Mouse (Mus musculus): ENCODE data around the gene Ranbp1. TPM values are rescaled to one million over a fixed set of nuclear protein-coding genes. Genes with fewer than 3 reads are reported as not detected.

Gene Ranbp1
- polyA plus RNA-seq, 1 experiment, result 296 TPM

GRCm38 (mm10) chr16:18235389-18236065, 13.0 kb downstream of the Ranbp1 start:
- TF ChIP-seq CTCF (IDR thresholded peaks at IDR 0.05; ENCODE audit: borderline replicate concordance, insufficient read depth, low read length) (no peak), POLR2A (IDR thresholded peaks at IDR 0.05; ENCODE audit: low read depth, low read length) (peak; percentile 45)
- Histone ChIP-seq H3K27ac (ENCODE audit: insufficient read depth, low read length) (peak overlapping the region; percentile 83), H3K4me1 (ENCODE audit: control insufficient read depth, insufficient read depth, low read length) (peaks cover 6% of the 10 kb centered on the region; the same call in 1 of the 2 replicates), H3K4me3 (ENCODE audit: insufficient read depth, low read length) (peak overlapping the region; percentile 68)

DNA sequence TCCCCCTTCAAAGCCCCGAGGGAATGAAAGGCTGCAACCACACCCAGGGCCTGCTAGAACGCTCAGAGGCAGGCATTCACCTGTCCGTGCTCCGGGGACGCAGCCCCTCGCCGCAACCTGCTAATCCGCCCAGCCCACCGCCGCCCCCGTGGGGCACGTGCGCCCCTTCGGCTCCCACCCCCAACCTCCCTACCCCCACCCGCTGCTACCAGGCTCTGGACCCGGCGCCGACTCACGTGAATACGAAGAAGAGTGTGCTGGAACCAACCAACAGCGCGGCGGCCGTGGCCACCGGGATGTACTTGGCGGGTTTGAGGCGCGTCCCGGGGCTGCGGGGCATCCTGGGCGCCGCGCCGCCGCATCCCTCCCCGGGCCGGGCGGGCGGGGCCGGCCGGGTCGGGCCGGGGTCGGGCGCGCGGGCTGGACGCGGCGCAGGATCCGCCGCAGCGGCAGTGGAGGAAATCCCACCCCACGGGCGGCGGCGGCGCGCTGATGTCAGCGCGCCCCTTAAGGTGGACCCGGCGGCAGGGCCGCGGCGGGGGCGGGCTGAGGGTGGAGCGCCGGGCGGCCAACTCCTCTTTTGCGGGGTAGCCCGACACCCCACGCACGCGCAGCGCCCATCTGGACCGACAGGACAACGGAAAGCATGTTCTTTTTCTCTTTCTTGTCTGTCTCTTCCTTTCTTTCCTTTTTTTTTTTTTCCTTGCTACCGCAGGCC, 13.7 kb downstream of the Ranbp1 start, which contains the start of gene Zdhhc8:
Gene Zdhhc8 (minus strand): TSS at position 466 of the 718 bp plus-strand sequence.
- Histone ChIP-seq H3K27ac (ENCODE audit: insufficient read depth, low read length) (peak within 1 kb of the TSS; percentile 83), H3K4me3 (ENCODE audit: insufficient read depth, low read length) (peak within 1 kb of the TSS; percentile 74), H3K4me1 (ENCODE audit: control insufficient read depth, insufficient read depth, low read length) (peaks cover 10% of the 10 kb centered on the region; the same call in 1 of the 2 replicates)
- TF ChIP-seq CTCF (IDR thresholded peaks at IDR 0.05; ENCODE audit: borderline replicate concordance, insufficient read depth, low read length), result no peak
- TF ChIP-seq POLR2A (IDR thresholded peaks at IDR 0.05; ENCODE audit: low read depth, low read length), result peak; percentile 59

DNA sequence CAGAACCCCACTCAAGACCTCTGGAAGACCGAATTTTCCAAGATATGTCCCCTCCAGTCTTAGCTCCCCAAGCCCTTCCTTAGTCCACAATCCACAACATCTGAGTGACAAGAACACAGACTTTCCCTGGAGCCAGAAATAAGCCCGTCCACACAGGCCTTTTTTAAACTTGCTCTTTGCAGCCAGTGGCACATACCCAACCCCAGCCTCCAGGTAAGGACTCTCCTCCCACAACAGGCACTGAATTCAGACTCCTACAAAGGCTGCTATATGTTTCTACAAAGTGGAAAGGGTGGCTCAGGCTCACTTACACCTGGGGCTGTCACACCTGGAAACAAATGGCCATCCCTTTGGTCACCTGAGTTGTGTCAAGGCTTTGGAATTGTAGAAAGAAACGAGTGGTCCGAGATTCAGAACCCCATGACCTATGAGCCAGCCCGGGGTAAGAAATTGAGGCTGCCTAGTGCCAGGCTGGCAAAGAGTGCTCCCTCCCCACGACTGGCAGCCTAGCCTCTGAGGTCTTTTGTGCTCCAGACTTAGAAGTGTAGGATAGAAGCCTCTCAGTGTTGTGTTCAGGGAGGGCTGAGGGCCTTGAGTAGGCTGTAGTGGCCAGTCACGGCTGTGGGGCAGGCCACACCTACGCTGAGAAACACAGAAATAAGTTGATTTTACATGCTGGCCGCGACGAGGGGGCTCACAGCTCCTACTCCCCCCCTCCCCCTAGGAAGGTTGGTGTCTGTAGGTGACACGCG, 14.4 kb downstream of the Ranbp1 start:
- H3K27ac ChIP-seq (ENCODE audit: insufficient read depth, low read length), result no peak overlapping the region
- peaks cover 11% of the 10 kb centered on the region; the same call in 1 of the 2 replicates for H3K4me1 ChIP-seq (ENCODE audit: control insufficient read depth, insufficient read depth, low read length)
- no peak for TF ChIP-seq CTCF (IDR thresholded peaks at IDR 0.05; ENCODE audit: borderline replicate concordance, insufficient read depth, low read length)
- no peak; the same call in 1 of the 2 replicates for TF ChIP-seq POLR2A (IDR thresholded peaks at IDR 0.05; ENCODE audit: low read depth, low read length)
- peak overlapping the region; percentile 74 for H3K4me3 ChIP-seq (ENCODE audit: insufficient read depth, low read length)

DNA sequence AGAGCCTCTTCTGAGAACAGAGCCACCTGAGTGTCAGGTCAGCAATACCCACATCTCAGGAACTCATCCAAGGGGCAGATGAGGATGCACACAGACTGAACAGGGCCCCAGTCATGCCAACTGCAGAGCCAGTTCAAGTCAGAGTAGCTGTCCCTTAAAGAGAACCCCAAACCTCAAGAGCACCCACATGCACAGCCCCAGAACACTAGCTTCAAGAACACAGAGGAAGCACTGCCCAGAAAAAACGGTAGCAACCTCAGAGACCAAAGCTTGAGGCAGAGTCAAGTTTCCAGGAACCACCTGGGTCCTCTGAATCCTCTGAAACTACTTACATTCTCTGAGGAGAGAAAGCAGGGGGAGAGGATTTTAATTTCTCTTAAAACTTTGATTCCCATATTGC, 15.1 kb downstream of the Ranbp1 start:
- H3K27ac ChIP-seq (ENCODE audit: insufficient read depth, low read length), result no peak overlapping the region
- H3K4me1 ChIP-seq (ENCODE audit: control insufficient read depth, insufficient read depth, low read length), result peaks cover 11% of the 10 kb centered on the region; the same call in 1 of the 2 replicates
- TF ChIP-seq POLR2A (IDR thresholded peaks at IDR 0.05; ENCODE audit: low read depth, low read length), result no peak
- no peak for TF ChIP-seq CTCF (IDR thresholded peaks at IDR 0.05; ENCODE audit: borderline replicate concordance, insufficient read depth, low read length)
- peak overlapping the region; percentile 74 for H3K4me3 ChIP-seq (ENCODE audit: insufficient read depth, low read length)

DNA sequence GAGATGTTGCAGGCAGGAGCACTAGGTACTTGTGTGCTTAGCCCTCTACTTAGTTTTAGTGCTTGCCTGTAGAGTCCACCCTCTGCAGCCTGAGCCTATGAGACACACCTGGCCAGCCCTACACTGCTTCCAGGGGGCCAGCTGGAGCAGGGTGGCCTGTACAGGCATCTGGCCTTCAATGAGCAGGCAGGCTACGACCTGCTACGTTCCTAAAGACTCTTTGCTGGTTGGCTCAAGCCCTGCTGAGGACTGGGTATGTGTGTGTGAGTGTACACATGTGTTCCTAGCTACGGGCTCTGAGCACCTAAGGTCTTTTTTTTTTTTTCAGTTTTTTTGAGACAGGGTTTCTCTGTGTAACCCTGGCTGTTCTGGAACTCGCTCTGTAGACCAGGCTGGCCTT, 17.1 kb downstream of the Ranbp1 start:
- H3K4me3 ChIP-seq (ENCODE audit: insufficient read depth, low read length), result no peak overlapping the region
- H3K4me1 ChIP-seq (ENCODE audit: control insufficient read depth, insufficient read depth, low read length), result peaks cover 9% of the 10 kb centered on the region; the same call in 1 of the 2 replicates
- no peak overlapping the region for H3K27ac ChIP-seq (ENCODE audit: insufficient read depth, low read length)
- no peak for TF ChIP-seq POLR2A (IDR thresholded peaks at IDR 0.05; ENCODE audit: low read depth, low read length)
- TF ChIP-seq CTCF (IDR thresholded peaks at IDR 0.05; ENCODE audit: borderline replicate concordance, insufficient read depth, low read length), result no peak

GRCm38 (mm10) chr16:18231047-18231446, 17.5 kb downstream of the Ranbp1 start:
- TF ChIP-seq POLR2A (IDR thresholded peaks at IDR 0.05; ENCODE audit: low read depth, low read length), result no peak
- no peak for TF ChIP-seq CTCF (IDR thresholded peaks at IDR 0.05; ENCODE audit: borderline replicate concordance, insufficient read depth, low read length)
- peaks cover 9% of the 10 kb centered on the region; the same call in 1 of the 2 replicates for H3K4me1 ChIP-seq (ENCODE audit: control insufficient read depth, insufficient read depth, low read length)
- no peak overlapping the region for H3K27ac ChIP-seq (ENCODE audit: insufficient read depth, low read length)
- no peak overlapping the region for H3K4me3 ChIP-seq (ENCODE audit: insufficient read depth, low read length)

DNA sequence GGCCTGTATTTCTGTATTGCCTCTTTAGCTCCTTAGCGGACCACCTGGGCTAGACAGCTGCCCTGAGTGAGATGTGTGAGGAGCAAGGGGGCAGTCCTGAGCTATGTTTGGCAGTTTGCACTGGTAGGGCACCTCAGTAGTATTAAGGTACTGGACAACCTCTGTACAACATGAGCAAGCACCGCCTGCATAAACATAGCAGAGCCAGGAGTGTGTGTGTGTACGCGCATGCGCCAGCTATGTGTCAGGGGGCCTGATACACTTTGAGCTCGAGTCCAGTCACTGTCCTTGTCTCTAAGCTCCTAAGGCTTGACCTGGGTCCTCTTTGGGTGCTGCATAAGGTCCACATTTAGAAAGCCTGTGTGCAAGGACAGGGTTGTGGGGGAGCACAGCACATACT, 17.9 kb downstream of the Ranbp1 start:
- Histone ChIP-seq H3K4me3 (ENCODE audit: insufficient read depth, low read length) (no peak overlapping the region), H3K27ac (ENCODE audit: insufficient read depth, low read length) (no peak overlapping the region), H3K4me1 (ENCODE audit: control insufficient read depth, insufficient read depth, low read length) (peaks cover 9% of the 10 kb centered on the region; the same call in 1 of the 2 replicates)
- TF ChIP-seq CTCF (IDR thresholded peaks at IDR 0.05; ENCODE audit: borderline replicate concordance, insufficient read depth, low read length) (no peak), POLR2A (IDR thresholded peaks at IDR 0.05; ENCODE audit: low read depth, low read length) (no peak)

DNA sequence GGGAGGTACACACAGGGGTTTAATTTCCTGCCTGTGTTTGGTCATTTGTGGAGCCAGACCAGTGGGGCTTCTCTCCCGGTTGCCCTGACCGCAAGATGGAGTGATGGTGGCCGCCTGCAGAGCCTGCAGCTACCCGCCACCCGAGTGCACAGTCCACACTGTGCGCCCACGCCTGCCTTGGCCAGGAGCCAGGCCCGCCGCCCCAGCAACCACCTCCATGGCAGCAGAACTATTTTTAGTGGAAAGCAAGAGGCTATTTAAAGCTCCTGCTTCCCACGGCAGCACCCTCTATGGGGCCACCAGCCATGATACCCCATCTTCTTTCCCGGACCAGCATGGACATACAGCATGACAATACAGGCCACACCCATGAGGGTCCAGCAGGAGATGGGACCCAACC, 18.9 kb downstream of the Ranbp1 start:
- TF ChIP-seq CTCF (IDR thresholded peaks at IDR 0.05; ENCODE audit: borderline replicate concordance, insufficient read depth, low read length), result no peak
- TF ChIP-seq POLR2A (IDR thresholded peaks at IDR 0.05; ENCODE audit: low read depth, low read length), result no peak
- H3K27ac ChIP-seq (ENCODE audit: insufficient read depth, low read length), result no peak overlapping the region
- H3K4me1 ChIP-seq (ENCODE audit: control insufficient read depth, insufficient read depth, low read length), result peaks cover 9% of the 10 kb centered on the region; the same call in 1 of the 2 replicates
- no peak overlapping the region for H3K4me3 ChIP-seq (ENCODE audit: insufficient read depth, low read length)

GRCm38 (mm10) chr16:18228856-18229255, 19.7 kb downstream of the Ranbp1 start:
- H3K4me1 ChIP-seq (ENCODE audit: control insufficient read depth, insufficient read depth, low read length), result peaks cover 9% of the 10 kb centered on the region; the same call in 1 of the 2 replicates
- no peak overlapping the region for H3K27ac ChIP-seq (ENCODE audit: insufficient read depth, low read length)
- no peak for TF ChIP-seq CTCF (IDR thresholded peaks at IDR 0.05; ENCODE audit: borderline replicate concordance, insufficient read depth, low read length)
- TF ChIP-seq POLR2A (IDR thresholded peaks at IDR 0.05; ENCODE audit: low read depth, low read length), result no peak
- H3K4me3 ChIP-seq (ENCODE audit: insufficient read depth, low read length), result no peak overlapping the region

Measured in embryonic fibroblast, embryonic 13.5 days (primary cell).